Mouse (Mus musculus): ENCODE results near the gene Tpra1.

DNA sequence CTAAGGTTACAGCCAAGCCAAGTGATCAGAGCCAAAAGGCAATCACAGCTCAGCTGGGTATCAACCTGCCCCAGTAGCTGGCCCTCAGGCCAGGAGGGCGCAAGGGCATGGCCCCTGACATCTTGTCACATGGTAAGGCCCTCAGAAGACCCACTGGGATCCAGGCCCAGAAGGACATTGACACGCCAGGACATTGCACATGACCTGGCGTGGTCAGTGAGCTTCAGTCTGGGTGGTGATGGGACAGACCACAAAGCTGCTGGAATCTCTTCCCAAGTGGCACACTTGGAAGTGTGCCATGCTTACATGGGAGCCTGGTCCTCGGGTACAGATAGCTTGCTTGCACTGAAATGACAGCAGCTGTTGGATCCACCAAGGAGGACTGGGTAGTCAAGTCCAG is 11.0 kb downstream of the Tpra1 start:
- TF ChIP-seq POLR2A (IDR thresholded peaks at IDR 0.05; ENCODE audit: insufficient read depth, low read depth, low read length) = no peak
- TF ChIP-seq CTCF (IDR thresholded peaks at IDR 0.05; ENCODE audit: insufficient read depth, low read depth, low read length) = no peak
